8 mouse cellular contexts compared by ENCODE assay signal in the genomic region with DNA sequence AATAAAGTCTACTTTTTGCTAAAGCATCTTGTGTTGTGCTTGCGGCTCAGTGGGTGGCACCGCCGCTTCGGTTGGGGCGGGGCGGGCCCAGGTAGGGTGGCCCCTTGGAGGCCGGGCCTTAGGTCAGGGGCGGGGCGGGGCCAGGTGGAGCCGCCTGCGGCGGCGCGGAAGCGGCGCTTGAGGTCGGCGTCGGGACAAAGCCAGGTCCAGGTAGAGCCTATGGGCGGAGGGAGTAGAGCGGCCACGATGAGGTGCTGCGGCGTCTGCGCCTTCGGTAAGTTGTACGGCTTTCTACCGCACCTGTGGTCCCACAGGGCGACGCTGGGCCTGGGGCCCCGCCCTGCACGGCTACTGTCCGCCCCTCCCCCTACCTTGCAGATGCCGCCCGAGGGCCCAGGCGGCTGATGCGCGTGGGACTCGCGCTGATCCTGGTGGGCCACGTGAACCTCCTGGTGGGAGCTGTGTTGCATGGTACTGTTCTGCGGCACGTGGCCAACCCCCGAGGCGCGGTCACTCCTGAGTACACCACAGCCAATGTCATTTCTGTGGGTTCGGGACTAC. TPM values are rescaled to one million over a fixed set of nuclear protein-coding genes. Genes with fewer than 3 reads are reported as not detected.
DNase-seq lines count a peak whose midpoint lies in the region.

A gene (plus strand): TSS at position 151 of the 561 bp plus-strand sequence.

- peak within 1 kb of the TSS; percentile 69 for H3K27ac ChIP-seq in hindbrain, embryonic 10.5 days
- H3K27ac ChIP-seq in limb, embryonic 10.5 days, result peak within 1 kb of the TSS; percentile 88

- peak within 1 kb of the TSS; percentile 40 for H3K4me3 ChIP-seq in hindbrain, embryonic 10.5 days
- H3K4me3 ChIP-seq in limb, embryonic 10.5 days, result peak within 1 kb of the TSS; percentile 58

- DNase-seq in ovary, postnatal 36 days (ENCODE audit: low spot score), result peak; percentile 57
- DNase-seq in ovary, postnatal 14 days (ENCODE audit: low spot score), result no peak
- peak; percentile 46 for DNase-seq in embryo, embryonic 10 days (ENCODE audit: low spot score)
- peak; percentile 31 for DNase-seq in hindbrain, embryonic 10.5 days (ENCODE audit: low spot score)
- peak; percentile 77 for DNase-seq in limb, embryonic 10.5 days (ENCODE audit: low spot score)
- peak; percentile 42 for DNase-seq in mesoderm, embryonic 11.5 days (ENCODE audit: low read depth, low spot score)
- DNase-seq in testis, postnatal 10 days (ENCODE audit: low spot score), result peak; percentile 66
- DNase-seq in ovary, adult 18-20 months (ENCODE audit: low spot score), result no peak

- H3K36me3 ChIP-seq in hindbrain, embryonic 10.5 days, result peaks cover 99% of the 10 kb centered on the region
- H3K36me3 ChIP-seq in limb, embryonic 10.5 days, result peaks cover 95% of the 10 kb centered on the region

- H3K27me3 ChIP-seq in hindbrain, embryonic 10.5 days (ENCODE audit: insufficient read depth, poor library complexity, severe bottlenecking), result peaks cover 14% of the 10 kb centered on the region
- H3K27me3 ChIP-seq in limb, embryonic 10.5 days (ENCODE audit: low read depth, poor library complexity, severe bottlenecking), result no peaks in the 10 kb centered on the region

- peaks cover 26% of the 10 kb centered on the region for H3K4me1 ChIP-seq in hindbrain, embryonic 10.5 days (replicated peaks)
- peaks cover 38% of the 10 kb centered on the region for H3K4me1 ChIP-seq in limb, embryonic 10.5 days

- H3K9me3 ChIP-seq in hindbrain, embryonic 10.5 days, result no peaks in the 10 kb centered on the region
- H3K9me3 ChIP-seq in limb, embryonic 10.5 days (replicated peaks), result no peaks in the 10 kb centered on the region

- 16% methylated on average over 47 of the region's 47 CpGs for WGBS in hindbrain, embryonic 10.5 days
- 5% methylated on average over 47 of the region's 47 CpGs for WGBS in limb, embryonic 10.5 days

RNA-seq across cellular contexts. Expression of the gene that starts here (rescaled TPM):
- 3.9 and 6.7 TPM in 2 replicates for polyA plus RNA-seq in hindbrain, embryonic 10.5 days (2016; fragmentation: Nextera tagmentation; extraction: Ambion mirVana)
- polyA plus RNA-seq in limb, embryonic 10.5 days (2016; fragmentation: Nextera tagmentation; extraction: Ambion mirVana), result 18.3 and 26.7 TPM in 2 replicates

Comparison
In these comparisons a context has a peak if more than half of its experiments do, and no peak if none do; other contexts are left out.
1. DNase-seq: peak in ovary, postnatal 36 days (single experiment), embryo, embryonic 10 days (single experiment), hindbrain, embryonic 10.5 days (single experiment), limb, embryonic 10.5 days (single experiment), mesoderm, embryonic 11.5 days (single experiment) and testis, postnatal 10 days (single experiment); none in ovary, postnatal 14 days (single experiment) and ovary, adult 18-20 months (single experiment).